Mouse (Mus musculus) heart, embryonic 15.5 days (tissue): Measurements from ENCODE around the gene Cdr2. TPM values are rescaled to one million over a fixed set of nuclear protein-coding genes. Genes with fewer than 3 reads are reported as not detected.

Source experiments
- polyA plus RNA-seq: library from polyadenylated mRNA; unstranded; fragments of >200 nt; fragmentation: Nextera tagmentation; extraction: Ambion mirVana; gene quantifications from 2 replicates; pipeline ENCODE4 v1.2.1, GENCODE M21; 2015

Cdr2 gene
- polyA plus RNA-seq, 1 experiment from 2014 or later: 13.2 TPM

Other genes with a start within 250 kb of the Cdr2 start
- 1.1 TPM in 2 replicates for gene Vwa3a, start 243.0 kb downstream of the Cdr2 start, polyA plus RNA-seq
- gene Gm5737, start 169.9 kb downstream of the Cdr2 start, polyA plus RNA-seq: not detected in 2 replicates
- gene Eef2k, start 139.5 kb downstream of the Cdr2 start, polyA plus RNA-seq: 31.5 and 42.8 TPM in 2 replicates
- gene Polr3e, start 64.6 kb downstream of the Cdr2 start, polyA plus RNA-seq: 17.5 and 22.9 TPM in 2 replicates
- 0.09 TPM in 1 of 2 replicates, not detected in the other for gene Mfsd13b, start 197 bp upstream of the Cdr2 start, polyA plus RNA-seq
- gene Mettl9, start 52.1 kb upstream of the Cdr2 start, polyA plus RNA-seq: 87.4 and 92.5 TPM in 2 replicates
- gene Igsf6, start 92.3 kb upstream of the Cdr2 start, polyA plus RNA-seq: 1.2 and 2.5 TPM in 2 replicates
- 0.19 and 0.38 TPM in 2 replicates for gene Otoa, start 99.3 kb upstream of the Cdr2 start, polyA plus RNA-seq